Mouse (Mus musculus) frontal cortex, adult (tissue): ENCODE data around the gene Eefsec.

Experiments used
- ATAC-seq: cut with Nextera tagmentation; 2 replicates; pipeline ENCODE4 v1.9.2; 2017; ENCODE audit warnings: mild to moderate bottlenecking, moderate library complexity, mixed read lengths; ENCODE audit not compliant: low TSS enrichment

The Eefsec gene

DNA sequence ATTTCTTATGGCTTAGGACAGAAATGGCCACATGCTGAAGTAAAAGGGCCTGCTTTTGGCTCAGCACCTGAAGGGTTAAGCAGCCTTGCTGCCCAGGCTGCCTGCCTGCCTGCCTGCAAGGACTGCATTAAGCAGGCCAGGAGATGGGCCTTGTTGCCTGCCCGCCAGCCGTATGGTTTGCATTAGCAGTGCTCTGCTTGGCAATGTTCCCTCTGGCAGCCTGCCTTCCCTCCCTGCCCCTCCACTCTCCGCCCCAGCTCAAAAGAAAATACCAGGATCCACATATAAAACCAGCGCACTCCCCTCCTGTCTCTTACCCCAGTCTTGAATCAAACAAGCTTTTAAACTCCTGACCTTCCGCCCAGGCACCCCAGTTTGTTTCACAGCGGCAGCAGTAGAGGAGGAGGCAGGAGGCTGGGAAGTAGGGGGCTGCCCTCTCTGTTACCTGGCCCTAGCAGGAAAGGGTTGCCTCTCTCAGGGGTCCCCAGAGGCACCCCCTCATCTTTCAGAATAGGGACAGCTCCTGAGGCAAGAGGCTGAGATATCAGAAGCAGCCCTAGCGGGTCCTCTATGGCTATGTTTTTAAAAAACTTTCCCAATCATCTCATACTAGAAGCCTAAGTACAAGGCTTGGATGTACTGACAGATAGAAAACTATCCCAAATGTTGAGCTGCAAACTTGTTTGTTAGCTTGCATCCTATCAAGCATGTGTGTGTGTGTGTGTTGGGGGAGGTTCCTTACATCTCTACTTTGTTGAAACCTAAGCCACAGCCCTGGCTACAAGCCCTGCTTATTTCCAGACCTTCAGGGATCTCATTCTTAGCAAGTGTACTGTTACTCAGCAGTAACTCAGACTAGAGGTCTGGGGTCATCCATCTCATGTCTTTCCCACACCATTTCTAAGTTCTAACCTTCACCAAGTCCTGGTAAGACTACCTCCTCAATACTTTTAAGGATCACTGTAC is 102.6 kb downstream of the Eefsec start:
- ATAC-seq, result peak; percentile 74

DNA sequence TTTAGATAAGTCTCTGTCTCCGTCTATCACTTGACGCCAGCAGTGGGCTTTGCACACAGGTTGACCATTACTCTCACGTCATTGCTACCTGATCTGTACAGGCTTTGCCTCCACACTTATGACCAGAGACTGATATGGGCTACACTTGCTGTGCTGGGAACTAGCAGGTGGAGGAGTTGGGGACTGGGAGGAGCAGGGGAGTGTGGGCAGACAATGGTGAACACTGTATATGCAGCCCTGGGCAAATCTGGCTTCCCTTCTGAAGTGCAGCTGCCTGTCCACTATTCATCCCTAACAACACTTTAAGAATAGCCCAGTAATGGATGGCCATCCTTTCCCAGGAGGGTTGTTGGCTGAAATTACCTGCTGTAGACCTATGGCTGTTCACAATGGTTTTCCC is 103.4 kb downstream of the Eefsec start:
- no peak for ATAC-seq

DNA sequence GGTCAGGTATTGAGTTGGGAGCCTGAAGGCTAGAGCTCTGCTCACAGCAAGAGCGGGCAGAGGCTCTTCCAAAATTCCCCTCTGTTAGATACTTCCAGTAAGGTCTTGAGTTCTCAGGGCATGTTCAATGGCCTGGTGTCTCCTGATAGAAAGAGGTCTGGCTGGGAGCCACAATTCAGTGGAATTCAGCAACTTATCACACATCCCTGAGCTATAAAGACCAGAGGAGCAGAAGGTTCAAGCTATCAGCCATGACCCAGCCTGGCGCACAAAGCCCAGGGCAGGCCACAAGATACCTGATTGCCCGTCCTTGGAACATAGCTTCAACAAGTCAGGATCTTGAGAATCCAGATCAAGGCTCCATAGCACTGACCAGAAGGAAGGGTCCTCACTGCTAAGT is 105.2 kb downstream of the Eefsec start:
- no peak for ATAC-seq

DNA sequence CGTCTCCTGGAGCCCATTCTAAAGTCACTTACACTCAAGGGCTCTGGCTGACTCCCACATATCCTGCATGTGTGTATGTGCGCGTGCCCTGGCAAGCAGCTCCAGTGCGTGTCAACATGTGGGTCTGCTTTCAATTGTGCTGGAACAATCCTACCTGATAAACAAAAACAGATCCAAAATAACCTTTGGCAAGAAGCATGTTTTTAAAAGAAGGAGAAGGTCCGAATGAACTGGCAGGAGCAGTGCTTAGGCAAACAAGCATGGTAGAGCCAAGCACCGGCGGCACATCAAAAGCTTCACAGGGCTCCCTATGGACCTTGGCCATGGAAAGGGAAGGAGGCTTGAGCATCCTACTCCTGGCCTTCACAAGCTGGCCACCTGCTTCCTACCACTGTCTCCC is 105.6 kb downstream of the Eefsec start:
- no peak for ATAC-seq

DNA sequence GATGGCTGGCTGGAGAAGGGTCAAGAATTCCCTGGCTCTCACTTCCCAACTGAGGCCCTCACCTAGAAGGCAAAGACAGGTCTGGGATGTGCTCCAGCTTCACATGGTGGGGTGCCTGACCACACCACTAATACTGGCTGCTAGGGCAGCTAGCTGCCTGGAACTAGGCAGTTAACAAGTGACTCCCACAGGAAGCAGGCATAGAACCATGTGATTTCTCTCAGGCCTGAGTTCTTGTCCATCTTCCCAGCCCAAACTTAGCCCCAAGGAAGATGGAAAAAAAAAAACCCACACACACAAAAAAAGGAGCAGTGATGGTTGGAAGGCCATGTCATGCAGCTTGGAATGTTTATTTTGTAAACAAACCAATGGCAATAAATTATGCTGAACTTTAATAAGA is 117.0 kb downstream of the Eefsec start:
- no peak for ATAC-seq

DNA sequence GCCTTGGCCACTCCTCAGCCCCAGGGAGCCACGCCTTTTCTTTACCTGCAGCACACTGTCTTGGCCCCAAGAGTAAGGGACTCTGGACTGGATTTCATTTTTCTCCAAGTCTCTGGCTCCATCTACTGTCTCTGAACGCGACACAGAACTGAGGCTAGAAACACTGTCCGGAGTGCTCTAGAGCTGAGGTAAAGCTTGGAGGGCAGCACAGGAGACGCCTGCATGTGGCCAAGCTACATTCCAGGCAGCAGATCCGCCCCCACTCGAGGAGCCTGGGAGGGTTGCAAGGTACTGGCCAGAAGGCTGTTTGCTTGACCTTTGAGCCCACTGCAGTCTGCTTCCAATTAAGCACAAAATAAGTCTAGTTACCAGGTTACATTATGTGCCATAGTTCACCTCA is 124.5 kb downstream of the Eefsec start:
- peak; percentile 44; the same call in 1 of the 2 replicates for ATAC-seq

DNA sequence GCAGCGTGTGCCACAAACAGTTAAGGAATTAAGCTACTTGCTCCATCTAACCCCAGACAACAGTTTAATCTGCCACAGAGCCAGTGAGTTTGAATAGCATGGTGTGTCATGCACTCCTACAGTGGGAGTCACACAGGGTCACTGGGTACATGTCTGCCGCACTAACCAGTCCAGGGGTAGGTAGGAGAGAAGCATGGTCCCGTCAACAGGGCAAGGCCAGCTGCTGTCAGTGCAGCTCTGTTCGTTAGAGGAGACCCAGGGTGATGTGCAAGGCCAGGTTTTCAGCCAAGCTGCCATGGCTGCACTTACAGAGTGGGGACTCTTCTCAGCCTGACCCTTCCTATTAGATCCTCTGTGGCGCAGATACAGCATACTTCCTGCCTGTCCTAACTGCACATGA is 125.1 kb downstream of the Eefsec start:
- no peak for ATAC-seq

DNA sequence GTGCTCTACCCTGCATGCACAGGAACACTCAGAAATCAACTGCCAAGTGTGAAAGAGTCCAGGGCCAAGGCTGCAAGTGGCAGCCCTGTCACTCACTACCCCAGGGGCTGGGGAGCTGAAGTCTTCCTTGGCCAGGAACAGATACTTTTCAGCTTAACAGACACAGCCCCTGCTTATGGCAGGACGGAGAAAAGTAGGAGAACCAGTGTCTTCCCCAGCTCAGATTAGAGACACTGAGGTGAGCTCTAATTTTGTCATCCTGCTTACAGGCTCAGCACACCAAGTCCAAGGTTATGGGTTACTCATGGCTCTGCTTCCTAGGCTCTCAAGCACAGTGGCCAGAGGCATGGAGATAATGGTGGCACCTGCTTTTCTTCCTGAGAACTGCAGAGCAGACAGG is 126.6 kb downstream of the Eefsec start:
- no peak for ATAC-seq

DNA sequence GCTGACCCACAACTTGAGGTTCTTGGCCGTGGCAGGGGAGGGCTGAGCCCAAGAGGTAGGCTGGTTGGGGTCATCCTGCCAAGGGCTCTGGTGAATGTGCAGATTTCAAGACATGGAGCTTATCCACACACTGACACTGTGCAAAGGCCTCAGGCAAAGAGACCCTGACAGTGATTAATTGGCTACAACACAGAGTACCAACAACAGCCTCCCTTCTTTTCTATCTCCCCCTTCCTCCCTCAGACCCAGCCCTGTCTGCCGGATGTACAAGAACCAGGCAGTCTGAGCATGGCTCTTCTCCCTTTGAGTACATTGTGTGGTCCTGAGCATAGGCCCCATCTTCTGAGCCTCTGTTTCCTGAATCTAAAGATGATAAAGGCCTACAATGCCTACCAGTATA is 131.0 kb downstream of the Eefsec start:
- no peak for ATAC-seq

DNA sequence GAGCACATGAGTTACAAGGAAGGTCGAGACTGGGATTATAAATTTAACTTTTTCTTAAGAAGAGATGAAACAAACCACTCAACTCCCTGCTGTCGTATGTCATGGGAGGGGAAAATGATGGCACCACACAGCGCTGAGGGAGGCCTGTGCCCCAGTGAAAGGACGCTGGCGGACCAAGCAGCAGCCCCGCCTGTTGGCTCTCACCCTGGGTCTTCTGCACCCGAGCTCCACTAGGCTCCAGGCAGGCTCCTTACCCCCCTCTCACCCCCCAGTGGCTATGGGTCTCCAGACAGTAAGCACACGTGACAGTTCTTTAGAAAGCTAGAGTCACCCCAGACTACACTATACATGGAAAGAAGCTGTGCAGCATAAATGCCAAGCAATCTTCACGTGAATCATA is 132.4 kb downstream of the Eefsec start:
- no peak for ATAC-seq

DNA sequence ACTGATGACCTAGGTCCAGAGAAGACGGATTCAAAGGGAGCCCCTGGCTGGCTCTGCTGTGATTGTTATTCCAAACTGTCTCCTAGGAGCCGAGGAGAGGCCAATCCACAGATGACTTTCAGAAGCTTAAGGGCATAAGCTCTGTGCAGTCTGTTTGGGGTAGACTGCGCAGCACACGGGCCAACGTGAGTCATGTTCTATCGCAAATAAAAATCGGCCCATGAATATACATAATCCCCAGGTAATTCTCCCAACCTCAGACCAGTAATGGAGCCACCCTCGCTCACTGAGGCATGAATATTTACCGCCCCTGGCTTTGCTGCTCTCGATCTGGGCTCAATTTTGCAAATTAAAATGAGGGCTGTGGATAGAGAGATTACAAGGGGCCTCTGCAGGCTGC is 134.7 kb downstream of the Eefsec start:
- ATAC-seq, result no peak

DNA sequence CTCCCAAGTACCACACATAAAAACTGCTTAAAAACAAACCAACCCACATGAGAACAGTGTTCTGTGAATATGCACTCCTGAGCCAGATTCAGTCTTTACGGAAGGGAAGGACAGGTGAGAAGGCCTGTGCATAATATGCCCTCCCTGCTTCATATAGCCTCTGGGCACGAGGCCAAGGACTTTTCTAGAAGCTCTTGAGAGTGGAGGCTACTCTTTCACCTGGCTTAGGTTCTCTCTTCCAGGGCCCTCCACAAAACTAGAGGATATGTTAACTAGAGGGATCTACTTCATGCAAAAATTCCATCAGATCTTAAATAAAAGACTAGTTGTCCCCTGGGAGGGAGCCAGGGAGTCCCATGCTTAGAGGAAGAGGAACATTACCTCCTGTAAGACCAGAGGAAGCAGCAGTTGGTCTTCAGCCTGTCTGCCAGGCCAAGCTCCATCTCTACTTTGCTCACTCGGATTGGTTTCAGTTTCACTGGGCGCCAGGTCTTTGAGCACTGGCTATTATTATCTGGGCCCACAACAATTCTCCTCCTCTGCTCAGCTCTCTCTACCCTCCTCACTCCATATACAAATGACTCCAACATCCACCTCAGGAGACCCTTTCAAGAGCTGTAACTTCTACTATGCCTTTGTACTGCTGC is 140.1 kb downstream of the Eefsec start:
- no peak for ATAC-seq

DNA sequence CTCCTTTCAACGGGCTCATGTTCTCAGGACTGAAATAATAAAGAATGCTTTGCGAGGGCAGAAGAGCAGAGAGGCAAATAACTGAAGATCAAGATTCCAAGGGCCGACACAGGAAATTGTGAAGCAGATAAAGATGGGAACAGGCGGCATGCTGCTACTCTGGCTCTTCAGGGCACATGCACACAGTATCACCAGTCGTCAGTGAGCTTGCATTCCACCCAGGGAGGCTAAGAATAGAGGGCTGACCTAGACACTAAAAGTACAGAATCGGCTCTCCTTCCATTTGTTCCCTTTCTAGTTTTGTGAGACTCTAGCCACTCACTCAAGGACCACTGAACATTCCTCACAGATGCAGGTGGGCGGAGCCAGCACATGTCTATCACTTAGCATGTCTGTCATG is 145.1 kb downstream of the Eefsec start:
- ATAC-seq, result no peak

DNA sequence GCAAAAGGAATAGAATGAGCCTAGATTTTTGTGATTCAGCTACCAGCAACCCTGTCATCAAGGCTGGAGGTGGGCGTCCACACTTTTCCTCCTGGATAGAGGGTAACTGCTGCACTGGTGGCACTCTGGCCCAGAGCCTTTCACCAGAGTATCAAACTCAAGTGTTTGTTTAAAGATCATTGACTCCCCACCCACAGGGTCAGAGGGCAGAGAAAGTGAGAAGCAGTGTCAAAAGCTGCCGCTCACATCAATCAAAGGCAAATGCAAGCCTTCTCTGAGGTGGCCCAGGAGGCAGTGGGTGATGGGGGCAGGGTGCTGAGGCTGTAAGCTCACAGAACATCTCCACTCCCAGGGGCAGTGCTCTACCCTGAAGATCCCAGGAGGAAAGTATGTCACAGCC is 146.8 kb downstream of the Eefsec start:
- ATAC-seq, result no peak

DNA sequence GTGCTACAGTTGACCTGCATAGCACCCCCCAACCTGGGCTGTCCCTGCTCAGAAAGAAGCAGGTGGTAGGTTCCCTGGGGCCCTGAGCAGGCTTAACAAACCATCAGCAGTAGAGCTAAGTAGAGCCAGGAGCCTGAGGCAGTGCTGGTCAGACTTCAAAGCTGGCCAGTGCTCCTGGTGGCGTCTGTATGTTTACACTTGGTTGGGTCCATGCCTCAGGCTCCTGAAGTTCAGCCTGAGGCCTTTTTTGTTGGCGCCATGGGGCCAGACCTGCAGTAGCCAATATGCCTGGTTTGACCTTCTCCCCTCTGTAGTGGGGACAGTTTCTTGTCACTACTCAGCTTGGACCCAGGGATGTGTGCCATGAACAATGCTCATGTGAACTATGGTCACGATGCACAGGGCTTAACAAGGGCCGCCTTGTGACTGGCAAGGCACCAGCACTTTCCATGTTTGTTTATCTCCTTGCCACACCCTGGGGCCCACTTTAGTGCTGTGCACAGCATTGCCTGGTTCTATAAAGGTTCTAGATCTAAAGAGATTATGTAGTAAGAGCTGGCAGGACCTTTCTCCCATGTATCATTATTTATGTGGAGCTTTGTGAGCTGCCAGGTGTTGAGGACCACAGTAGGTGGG is 153.9 kb downstream of the Eefsec start:
- ATAC-seq, result no peak

DNA sequence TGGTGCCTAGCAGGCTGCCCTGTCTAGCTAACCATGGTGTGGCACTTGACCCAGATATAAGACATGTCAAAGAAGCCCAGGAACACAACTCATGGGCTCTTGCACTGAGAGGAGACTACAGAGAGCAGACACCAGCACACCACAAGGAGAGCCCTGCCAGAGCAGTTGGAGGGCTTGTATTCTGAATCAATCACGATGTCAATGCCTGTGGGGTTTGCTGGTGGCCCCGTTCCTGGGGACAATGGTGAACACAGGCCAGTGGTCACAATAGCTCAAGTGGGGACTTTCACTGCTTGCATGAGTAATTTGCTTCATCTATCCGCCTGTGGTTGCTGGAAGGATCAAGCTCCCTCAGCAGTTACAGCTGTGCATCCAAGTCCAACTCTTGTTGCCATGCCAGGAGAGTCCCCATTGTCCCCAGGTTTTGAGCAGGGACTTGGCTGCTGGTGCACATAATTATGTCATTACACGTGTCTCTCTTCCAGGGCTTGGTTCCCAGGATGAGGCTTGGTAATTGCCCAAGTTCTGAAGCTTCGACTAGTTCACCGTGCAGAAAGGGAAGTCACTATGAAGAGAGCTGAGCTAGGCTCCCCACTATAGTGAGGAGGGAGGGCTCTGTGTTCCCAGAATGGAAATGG is 156.1 kb downstream of the Eefsec start:
- ATAC-seq, result peak; percentile 83

DNA sequence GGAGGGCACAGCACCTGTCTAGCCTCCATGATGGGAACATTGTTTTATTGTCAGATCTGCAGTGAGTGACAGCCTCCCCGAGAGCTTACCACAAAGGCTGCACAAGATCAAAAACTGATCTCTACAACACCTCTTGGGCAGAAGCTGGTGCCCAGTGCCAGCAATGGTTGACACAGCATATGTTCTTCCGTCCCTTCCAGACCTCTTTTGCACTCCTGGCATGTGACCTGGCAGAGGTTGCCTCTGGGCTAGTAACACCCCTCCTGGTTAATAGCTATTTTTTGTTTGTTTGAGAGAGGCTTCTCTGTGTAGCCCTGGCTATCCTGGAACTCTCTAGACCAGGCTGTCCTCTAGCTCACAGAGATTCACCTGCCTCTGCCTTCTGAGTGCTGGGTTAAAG is 168.2 kb downstream of the Eefsec start:
- ATAC-seq, result no peak

DNA sequence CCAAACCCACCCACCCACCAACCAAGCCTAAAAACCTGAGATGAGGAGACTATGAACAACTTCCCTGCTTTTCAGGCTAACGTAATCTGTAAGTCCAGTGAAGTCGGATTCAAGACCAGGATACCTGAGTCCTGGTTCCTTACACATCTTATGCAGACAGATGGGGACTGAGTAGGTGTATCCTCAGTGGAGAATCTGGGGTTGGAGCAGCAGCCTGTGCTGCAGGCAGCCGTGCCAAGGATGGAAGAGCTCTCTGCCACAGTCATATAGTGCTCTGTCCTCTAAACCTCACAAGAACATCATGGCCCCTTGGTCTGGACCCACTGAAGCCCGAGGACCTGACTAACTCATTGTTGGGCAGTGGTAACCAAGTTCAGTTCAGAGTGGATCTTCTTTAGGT is 169.1 kb downstream of the Eefsec start:
- peak; percentile 72 for ATAC-seq

DNA sequence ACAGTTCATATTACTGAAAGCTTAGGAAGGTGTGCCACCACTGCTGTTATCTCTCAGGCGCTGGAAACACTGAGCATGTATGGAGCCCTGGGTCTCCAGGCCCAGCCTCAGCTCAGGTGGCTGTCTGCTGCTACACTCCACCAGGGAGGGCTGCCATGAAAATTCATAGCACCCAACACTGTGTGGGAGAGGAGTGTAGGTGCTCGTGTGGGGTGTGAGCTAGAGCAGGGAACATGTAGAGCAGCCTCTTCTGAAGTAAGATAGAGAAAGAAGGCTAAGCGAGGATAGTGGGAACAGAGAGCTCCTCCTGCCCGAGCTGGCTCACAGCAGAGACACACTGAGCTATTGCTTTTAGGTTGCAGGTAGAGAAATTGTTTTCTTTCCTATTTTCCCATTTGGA is 170.1 kb downstream of the Eefsec start:
- peak; percentile 93 for ATAC-seq

DNA sequence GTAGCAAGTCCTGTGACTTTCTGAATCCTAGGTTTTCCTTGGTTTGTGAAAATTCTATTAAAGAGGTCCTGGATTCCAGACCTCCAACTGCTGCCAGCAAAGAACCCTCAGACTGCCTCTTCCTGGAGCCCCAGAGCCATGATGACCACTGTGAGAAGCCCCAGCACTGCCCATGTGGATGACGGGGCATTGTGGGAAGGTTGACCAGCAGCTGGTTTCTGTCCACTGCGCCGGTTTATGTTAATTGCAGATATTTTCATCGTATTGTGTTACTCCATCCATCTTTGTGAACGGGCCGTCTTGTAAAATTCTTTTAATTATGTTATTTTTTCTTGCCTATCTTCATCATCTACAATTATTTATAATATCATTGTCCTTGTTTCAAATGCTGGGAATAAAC is 171.7 kb downstream of the Eefsec start:
- ATAC-seq, result no peak

DNA sequence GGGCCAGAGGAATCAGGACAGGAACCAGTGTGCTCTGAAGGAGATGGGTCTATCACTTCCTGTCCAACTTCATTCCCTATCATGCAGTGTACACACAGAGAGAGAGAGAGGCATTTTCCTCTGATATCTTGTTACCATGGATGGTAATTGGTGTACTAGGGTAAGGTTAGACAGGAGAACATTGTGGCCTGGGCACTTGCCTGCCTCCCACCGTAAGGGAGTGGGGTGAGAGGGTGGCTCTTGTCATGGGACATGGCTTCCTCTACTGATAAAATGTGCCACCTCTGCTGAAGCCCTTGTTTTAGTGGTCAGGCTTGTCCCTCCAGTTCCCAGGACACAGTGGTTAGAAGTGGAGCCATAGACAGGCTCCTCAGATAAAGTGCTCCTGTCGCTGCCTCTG is 178.4 kb downstream of the Eefsec start:
- ATAC-seq, result no peak

DNA sequence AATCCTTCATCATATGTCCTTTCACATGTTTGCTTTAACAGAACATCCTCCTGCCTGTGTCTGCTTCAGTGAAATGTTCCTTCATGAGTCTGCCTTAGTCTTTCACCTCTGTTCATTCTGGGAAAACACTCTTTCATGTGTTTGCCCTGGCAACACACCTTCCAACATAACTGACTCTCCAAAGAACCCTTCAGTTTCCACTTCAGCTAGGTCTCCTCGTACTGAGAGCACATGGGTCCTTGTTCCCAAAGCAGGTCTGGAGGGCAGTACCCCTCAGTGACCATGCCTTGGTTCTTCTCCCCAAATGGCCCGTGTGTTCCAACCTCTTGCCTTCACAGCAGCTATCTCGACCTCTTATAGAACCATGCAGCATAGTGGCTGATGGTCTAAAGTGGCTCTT is 179.3 kb downstream of the Eefsec start:
- no peak for ATAC-seq
